Mouse (Mus musculus): ENCODE results near the gene Gm11213.

- TF ChIP-seq POLR2A (IDR thresholded peaks at IDR 0.05; ENCODE audit: insufficient read depth, low read depth, low read length) (no peak), CTCF (IDR thresholded peaks at IDR 0.05; ENCODE audit: insufficient read depth, low read depth, low read length) (no peak)
Observed at GRCm38 (mm10) chr4:63550908-63551307, 54.2 kb downstream of the Gm11213 start.

Measured in olfactory bulb, adult 2 months (tissue).